Mouse (Mus musculus): Measurements from ENCODE around the gene Dnajb4. TPM values are rescaled to one million over a fixed set of nuclear protein-coding genes. Genes with fewer than 3 reads are reported as not detected.
"Not testable (repeated sequence)": the region's sequence is repeated elsewhere in the genome, so short reads cannot be mapped to it uniquely, and the experiment has no call there.

The Dnajb4 gene
- total RNA-seq, 2 experiments from 2014 or later: 11.2 to 12.3 TPM

DNA sequence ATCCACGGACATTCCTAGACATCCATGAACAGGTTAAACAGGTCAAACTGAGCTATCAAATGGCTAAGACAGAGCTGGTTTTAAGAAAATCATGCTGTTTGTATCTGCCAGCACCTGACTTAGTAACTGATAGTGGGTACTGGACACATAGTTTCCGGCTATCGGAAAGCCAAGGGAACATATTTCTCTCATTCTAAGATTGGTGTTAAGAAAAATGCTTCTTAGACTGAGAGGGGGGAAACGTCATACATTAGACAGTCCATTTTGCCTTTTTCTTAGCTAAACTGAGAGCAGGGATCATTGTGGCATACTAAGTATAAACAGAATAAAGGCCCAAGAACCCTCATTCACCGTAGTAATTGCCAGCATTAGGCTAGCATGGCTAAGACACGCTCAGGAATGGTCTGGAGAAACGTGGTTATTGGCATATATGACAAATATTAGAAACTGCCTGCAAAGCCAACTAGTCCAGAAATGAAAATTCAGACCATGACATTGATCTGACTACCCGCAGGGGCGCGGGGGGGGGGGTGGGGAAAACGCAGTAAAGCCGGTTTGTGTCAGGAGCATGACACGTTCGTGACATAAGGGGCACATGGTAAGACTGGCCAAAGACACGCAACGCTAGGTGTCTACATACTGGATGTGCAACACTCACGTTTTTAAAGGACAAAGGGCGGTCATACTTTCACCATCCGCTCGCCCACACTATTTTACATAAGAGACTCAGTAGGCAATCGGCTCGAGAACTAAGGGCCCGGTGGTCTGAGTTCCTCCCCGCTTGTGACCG is 730 bp downstream of the Dnajb4 start:
- peak; percentile 31 for ATAC-seq (ENCODE audit: poor library complexity, severe bottlenecking)

DNA sequence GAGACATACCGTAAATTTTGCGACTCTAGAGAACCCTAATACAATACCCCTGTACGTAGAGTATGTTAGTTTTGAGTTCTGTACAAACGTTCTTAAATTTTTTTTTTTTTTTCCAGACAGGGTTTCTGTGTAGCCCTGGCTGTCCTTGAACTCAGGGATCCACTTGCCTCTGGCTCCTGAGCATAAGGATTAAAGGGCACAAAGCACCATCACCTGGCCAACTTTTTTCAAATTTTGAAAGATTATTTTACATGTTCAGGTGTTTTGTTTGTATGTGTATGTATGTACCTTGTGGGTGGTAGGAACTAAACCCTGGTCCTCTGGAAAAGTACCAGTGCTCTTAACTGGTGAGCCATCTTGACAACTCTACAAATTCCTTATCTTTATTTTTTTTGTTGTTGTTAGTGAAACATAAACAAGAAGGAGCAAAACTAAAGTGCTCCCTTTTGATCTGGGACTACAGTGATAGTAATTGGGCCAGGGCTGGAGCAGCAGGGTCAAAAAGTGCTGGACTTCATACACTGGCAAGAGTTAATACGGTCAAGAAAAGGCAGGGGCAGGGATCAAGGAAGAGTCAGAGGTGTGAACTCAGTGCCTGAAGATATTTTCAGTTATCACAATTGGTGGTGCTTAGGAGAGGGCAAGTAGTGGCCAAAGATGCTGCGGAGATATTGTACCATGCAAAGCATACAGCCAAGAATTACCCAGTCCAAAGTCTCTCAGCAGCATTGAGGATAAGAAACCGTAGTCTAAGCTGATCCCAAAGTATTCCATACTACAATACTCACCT is 1.8 kb downstream of the Dnajb4 start:
- no peak for ATAC-seq (ENCODE audit: poor library complexity, severe bottlenecking)

DNA sequence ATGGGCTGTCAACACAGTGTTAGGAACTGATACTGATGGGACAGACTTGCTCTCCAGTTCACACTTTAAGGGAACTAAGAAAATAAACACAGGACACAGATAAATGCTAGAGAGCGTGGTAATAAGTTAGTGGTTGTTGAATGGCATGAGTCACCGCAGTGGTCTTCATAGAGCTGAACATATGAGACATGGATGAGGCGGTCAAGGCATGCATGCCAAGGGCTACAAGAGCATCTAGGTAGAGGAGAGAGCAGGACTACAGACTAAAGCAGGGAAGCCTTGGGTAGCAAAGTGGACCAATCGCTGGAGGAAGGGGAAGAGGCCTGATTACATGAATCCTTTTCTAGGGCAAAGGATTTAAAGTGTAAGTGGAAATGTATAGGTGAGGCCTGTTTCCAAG is 2.9 kb downstream of the Dnajb4 start:
- no peak for ATAC-seq (ENCODE audit: poor library complexity, severe bottlenecking)

- no peak for ATAC-seq (ENCODE audit: poor library complexity, severe bottlenecking)
Observed at GRCm38 (mm10) chr3:152204577-152204976, 5.5 kb downstream of the Dnajb4 start.

GRCm38 (mm10) chr3:152203996-152204395 is 6.1 kb downstream of the Dnajb4 start:
- ATAC-seq (ENCODE audit: poor library complexity, severe bottlenecking): no peak

DNA sequence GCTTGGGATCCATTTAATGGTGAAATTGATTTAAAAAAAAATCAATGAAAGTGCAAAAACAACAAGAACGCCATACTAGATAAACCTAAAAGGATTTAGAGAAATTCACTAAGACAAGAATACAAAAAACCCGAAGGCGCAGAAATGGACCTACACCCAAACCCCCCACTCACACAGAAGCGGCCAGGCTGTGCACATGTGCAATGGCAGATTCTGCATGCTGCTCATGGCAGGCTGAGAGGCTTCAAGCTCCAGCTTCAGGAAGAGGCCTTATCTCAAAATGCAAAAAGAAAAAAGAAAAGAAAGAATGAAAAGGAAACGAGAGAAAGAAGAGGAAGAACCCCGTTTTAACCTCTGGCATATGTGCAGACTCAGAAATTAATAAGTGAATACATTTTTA is 6.7 kb downstream of the Dnajb4 start:
- no peak for ATAC-seq (ENCODE audit: poor library complexity, severe bottlenecking)

DNA sequence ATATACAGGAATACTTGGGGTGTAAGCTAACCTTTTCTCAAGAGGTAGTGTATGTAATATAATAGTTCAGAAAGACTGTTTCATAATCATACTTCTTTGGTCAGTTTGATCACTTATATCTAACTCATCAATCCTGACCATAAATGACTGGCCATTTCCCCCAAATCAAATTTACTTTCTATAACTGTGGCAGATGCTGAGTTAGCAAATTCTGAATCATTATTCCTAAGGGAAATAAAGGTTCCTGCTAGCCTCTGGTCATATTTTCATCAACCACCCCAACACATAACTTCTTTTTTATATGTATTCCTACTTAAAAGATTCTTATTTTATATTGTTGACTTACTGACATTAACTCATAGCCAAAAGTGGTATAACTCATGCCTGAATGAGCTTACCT is 7.2 kb downstream of the Dnajb4 start:
- no peak for ATAC-seq (ENCODE audit: poor library complexity, severe bottlenecking)

GRCm38 (mm10) chr3:152201651-152202050 is 8.5 kb downstream of the Dnajb4 start:
- ATAC-seq (ENCODE audit: poor library complexity, severe bottlenecking): no peak

DNA sequence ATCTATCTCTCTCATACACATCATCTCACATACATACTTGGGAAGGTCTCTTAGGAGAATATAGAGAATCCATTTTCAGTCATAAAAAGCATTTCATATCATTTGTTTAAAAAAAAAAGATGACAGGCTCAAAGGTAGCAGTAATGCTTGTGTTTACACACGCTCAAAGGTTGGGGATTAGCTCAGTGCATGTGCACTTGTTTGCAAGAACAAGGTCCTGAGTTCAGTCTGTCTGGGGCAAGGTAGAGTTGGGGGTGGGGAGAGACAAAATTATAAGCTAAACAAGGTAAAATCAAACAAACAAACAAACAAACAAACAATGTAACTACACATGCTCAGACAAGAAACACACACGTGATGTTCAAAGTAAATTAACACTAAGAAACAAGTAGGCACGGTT is 8.9 kb downstream of the Dnajb4 start:
- ATAC-seq (ENCODE audit: poor library complexity, severe bottlenecking): no peak

GRCm38 (mm10) chr3:152199125-152199524 is 11.0 kb downstream of the Dnajb4 start:
- no peak for ATAC-seq (ENCODE audit: poor library complexity, severe bottlenecking)

GRCm38 (mm10) chr3:152197246-152197645 is 12.9 kb downstream of the Dnajb4 start:
- ATAC-seq (ENCODE audit: poor library complexity, severe bottlenecking): not testable (repeated sequence)

GRCm38 (mm10) chr3:152193635-152194097 is 16.4 kb downstream of the Dnajb4 start:
- peak; percentile 90 for ATAC-seq (ENCODE audit: poor library complexity, severe bottlenecking)

DNA sequence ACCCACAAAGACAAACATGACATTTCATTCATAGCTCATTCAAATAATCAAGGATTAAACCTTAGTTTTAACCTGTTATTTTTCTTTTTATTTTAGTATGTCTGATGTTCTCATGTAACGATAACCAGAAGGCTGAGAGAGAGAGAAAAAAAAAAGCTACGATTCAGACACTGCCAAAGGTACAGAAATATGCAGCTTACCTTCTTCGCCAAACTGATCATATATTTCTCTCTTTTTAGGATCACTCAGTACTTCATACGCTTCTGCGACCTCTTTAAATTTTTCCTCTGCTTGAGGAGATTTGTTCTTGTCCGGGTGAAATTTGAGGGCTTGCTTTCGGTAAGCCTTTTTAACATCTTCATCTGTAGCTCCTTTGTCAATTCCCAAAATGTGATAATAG is 16.9 kb downstream of the Dnajb4 start:
- ATAC-seq (ENCODE audit: poor library complexity, severe bottlenecking): no peak

DNA sequence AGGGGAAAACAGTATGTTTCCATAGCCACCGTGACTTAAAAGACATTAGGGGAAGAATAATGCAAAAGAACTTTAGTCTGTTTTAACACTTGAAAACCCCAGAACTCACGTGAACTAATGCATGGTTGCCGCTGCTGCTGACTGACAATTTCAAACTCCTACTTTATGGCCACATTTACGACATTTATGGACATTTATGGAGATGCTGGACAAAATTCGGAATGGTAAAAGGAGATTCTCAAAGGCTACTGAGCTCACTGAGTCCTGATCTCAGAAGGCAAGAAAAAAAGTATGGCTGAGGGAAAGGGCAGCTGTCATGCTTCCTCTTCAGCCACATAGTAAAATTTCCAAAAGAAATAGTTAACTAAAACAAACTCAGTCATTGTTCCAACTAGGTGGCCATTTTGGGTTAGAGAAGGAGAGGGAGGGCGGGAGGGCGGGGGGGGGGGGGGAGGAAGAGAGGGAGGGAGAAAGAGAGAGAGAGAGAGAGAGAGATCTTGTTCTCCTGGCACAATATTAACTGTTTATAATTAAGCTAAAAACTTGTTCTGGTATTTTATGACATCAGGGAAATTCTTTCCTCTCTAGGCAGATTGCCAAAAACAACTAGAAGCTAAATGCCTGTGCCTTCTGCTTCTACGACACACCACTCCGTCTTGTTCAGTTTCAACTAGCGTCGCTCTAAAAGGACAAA is 17.7 kb downstream of the Dnajb4 start:
- ATAC-seq (ENCODE audit: poor library complexity, severe bottlenecking): peak; percentile 17

- ATAC-seq (ENCODE audit: poor library complexity, severe bottlenecking): peak; percentile 23
Observed at GRCm38 (mm10) chr3:152191791-152192237, 18.3 kb downstream of the Dnajb4 start.

- no peak for ATAC-seq (ENCODE audit: poor library complexity, severe bottlenecking)
Observed at GRCm38 (mm10) chr3:152190679-152191477, 19.2 kb downstream of the Dnajb4 start.

GRCm38 (mm10) chr3:152189306-152189705 is 20.8 kb downstream of the Dnajb4 start:
- no peak for ATAC-seq (ENCODE audit: poor library complexity, severe bottlenecking)

GRCm38 (mm10) chr3:152186106-152186505 is 24.0 kb downstream of the Dnajb4 start:
- no peak for ATAC-seq (ENCODE audit: poor library complexity, severe bottlenecking)

DNA sequence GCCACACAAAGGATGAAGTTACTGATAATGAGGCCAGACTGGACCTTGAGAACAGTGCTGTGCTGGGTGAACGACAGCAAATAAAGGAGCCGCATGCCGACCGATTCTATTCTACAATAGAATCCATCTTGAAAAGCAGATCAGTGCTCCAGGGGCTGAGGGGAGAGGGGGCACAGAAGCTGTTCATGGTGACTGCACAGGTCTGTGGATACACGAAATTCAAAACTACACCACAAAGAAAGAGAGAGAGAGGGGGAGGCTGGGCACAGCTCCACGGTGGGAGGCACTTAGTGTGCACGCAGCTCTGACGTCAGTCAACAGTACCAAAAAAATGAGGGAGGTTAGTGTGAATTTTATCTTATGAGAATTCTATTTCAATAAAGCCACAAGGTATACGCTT is 26.6 kb downstream of the Dnajb4 start:
- no peak for ATAC-seq (ENCODE audit: poor library complexity, severe bottlenecking)

DNA sequence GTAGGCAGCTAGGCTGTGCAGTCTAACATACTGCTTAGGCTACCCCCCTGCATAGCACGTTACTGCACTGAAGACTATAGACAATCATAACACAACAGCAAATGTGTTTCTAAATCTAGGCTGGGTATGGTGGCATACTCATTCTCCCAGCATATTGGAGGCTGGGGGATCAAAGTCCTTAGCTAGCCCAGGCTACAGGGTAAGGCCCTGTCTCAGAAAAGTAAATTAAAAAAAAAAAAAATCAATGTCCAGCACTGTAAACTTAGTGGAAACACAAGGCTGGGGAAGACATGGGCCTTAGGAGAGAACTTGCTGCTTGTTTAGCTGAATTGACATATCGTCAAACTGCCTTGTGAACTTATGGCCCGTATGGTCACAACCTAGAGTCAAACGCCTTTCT is 29.5 kb downstream of the Dnajb4 start:
- ATAC-seq (ENCODE audit: poor library complexity, severe bottlenecking): no peak

GRCm38 (mm10) chr3:152179285-152179684 is 30.8 kb downstream of the Dnajb4 start:
- ATAC-seq (ENCODE audit: poor library complexity, severe bottlenecking): no peak

All from megakaryocyte, adult 5-6 weeks (primary cell).